Mouse (Mus musculus): ENCODE measurements around the gene Flt3.

Flt3 gene

DNA sequence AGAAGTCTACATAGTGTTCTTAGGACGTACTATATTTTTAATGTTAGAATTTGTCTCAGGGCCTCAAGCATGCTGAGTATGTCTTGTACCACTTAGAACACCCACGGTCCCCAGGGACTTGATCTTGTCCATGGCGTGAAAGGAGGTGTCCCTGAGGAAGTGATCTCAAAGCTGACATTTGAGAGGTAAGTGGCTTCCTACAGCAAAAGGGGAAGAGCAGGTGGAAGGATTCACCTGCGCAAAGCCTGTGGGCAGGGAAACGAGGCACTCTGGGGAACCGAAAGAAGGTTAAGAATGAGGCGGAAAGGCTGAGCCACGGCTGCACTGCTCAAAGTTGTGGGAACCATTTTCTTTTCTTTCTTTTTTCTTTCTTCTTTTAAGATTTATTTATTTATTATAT is 48.4 kb downstream of the Flt3 start:
- no peak for DNase-seq

DNA sequence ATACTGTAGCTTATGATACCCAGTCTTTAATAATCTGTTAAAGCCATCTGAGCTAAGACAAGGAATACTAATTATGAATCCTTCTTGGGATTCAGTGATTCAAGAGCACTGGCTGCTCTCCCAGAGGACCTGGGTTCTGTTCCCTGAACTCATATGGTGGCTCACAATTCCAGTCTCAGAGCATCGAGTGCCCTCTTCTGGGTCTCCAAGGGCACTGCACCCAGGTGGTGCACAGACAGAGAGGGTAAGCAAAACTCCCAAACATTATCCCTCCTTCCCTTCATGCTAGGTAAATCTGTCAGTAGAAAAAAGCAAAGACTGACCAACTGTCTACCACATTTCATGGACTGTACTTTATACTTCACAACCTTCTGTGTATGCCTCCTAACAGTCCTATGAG is 54.3 kb downstream of the Flt3 start:
- DNase-seq, result no peak

- DNase-seq, result no peak
Observed at GRCm38 (mm10) chr5:147343904-147344303, 56.4 kb downstream of the Flt3 start.

- DNase-seq, result no peak
Observed at GRCm38 (mm10) chr5:147342901-147343300, 57.4 kb downstream of the Flt3 start.

DNA sequence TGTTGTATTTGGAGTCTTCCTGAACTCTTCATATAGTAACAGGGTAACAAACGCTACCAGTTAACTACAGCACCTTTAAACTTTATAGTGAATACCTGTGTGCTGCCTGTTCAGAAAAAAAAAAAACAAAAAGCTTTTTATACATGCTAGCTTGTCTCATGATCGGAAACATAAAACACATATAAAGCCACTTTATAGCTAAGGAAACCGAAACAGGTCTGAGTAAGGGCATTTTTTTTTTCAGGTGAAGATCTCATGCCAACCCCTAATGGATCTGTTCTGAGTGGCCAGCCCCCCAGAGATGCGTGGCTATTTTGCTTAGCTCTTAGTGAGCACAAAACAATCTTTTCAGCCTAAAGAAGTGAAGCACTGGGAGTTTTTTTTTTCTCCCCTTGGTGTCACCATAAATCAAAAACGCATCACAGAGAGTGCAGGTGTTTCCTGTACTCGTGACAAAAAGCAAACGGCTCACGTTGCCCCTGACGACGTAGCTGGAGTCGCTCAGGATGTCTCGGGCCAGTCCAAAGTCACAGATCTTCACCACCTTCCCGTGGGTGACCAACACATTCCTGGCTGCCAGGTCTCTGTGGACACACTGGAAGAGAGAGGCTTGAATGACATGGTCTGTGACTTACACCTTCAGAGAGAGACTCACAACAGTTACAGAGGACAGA is 59.4 kb downstream of the Flt3 start:
- DNase-seq, result peak; percentile 38

GRCm38 (mm10) chr5:147339560-147339959 is 60.7 kb downstream of the Flt3 start:
- DNase-seq, result no peak

DNA sequence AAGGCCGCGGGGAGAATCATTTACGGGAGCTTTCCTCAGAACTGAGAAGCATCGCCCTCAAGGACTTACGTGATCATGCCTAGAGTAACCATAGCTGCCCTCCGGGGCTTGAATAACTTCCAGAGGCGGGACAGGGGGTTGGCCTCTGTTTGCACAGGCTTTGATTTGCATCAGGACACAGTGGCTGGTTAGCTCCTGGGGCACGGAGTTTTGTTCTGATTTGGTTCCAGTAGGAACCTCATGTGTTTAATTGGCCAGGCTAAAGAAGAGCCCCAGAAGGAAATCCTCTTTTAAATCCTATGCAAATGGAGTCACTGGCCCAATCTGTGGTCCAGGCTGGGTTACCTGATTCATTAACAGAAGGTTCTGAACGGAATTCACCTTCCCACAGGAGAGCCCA is 61.3 kb downstream of the Flt3 start:
- no peak for DNase-seq

DNA sequence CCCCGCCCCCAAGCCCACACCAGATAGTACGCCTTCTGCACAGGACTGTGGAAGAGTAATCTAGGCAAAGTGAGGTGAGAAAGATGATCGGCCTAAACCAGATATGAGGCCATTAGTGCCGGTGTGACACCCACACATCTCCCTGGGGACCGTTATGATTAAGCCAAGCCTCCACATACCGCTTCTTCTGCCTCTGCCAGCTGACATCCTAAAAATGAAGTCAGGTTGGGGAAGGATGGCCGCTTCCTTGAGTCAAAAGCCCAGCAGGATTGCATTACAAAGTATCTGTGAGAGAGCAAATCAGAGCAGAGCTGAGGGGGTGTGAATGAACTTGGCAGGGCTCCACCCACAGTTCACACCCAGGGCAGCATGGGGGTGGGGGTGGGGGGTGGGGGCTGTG is 67.6 kb downstream of the Flt3 start:
- no peak for DNase-seq

- DNase-seq, result peak; percentile 41
Observed at GRCm38 (mm10) chr5:147331547-147331946, 68.7 kb downstream of the Flt3 start.

GRCm38 (mm10) chr5:147329946-147330345 is 70.3 kb downstream of the Flt3 start:
- DNase-seq, result no peak

- no peak for DNase-seq
Observed at GRCm38 (mm10) chr5:147327636-147328035, 72.7 kb downstream of the Flt3 start.

DNA sequence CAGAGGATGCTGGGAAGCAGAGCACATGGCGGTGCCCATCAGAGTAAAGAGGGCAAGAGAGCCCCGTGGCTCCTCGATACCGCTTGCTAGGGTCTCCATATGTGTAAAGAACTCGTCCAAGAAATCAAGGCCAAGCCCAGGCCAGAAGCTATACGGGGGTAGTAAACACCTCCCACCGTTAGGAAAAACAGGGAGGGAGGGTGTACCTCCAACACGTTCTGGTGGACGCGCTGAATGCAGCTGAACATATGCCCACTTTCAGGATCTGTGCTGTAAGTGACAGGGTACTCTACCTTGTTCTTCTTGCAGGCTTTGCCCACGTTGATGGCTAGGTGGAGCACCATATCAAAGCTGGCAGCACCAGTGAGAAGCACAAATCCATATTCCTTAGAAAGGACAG is 74.4 kb downstream of the Flt3 start:
- no peak for DNase-seq

DNA sequence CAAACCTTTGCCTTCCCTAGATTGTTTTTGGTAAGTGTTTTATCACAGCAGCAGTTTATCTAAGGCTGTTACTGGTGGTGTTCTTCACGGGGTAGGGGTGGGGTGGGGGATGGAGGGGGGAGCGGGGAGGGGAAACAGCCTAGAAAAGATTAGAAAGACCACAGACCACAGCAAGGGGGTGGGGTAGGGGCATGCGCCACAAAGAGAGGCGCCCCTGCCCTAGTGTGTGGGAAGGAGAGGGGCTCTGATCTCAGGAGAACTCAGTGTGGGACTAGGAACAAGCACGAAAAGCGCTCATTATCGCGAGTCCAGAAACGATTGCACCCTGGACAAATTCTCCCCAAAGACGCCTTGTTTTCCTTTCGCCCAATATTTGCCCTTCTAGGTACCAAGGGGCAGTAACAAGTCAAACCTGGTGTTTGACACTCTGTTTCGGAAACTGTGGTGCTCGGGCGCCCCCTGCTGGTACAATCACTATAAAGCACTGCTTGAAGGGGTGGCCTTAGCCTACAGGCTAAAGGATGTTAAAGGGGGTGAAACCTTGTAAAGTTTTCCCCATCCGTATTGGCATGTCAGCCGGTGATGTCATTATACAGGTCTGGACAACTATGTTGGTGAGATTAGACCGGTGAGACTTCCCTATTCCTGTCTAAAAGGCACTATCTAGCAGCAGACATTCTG is 76.9 kb downstream of the Flt3 start:
- DNase-seq, result peak; percentile 56

DNA sequence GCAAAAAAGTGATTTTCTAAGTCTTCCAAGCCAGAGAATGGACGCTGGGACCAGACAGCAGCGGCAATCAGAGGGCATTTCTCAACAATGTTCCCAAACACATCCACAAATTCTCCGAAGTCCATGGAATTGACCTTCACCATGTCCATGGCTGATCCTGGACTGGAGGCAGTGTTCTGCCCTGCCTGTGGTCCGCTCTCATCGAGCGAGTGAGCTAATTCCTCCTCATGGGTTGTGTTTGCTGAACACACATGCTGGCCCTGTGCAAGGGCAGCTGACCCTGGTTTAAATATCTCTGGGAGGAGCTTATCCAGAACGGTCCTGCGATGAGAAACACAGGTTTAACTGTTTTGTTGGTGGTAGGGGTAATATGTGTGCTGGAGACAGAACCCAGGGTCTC is 78.1 kb downstream of the Flt3 start, which contains the start of gene Urad:
Urad (minus strand) TSS at position 258 of the 400 bp plus-strand sequence.
- DNase-seq, result no peak

GRCm38 (mm10) chr5:147319653-147320052 is 80.6 kb downstream of the Flt3 start:
- peak; percentile 49 for DNase-seq

DNA sequence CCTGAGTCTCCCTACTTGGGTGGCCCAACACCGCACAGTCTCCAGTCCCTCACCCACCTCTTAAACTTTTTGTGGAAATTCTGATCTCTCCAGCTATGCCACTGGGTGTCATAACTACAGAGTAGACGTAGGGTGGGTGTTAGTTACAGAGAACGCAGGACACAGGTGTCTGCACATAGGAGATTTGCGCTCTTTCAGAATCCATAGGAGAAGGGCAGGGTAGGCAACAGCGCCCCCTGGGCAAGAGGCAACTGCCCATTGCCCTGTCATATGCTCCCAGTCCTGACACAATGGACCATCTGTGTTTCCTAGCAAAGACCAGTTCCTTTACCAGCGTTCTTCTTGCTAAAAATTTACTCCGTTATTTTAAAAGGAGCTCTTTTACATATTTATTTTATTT is 82.3 kb downstream of the Flt3 start:
- DNase-seq, result no peak

- DNase-seq, result no peak
Observed at GRCm38 (mm10) chr5:147317321-147317720, 83.0 kb downstream of the Flt3 start.

DNA sequence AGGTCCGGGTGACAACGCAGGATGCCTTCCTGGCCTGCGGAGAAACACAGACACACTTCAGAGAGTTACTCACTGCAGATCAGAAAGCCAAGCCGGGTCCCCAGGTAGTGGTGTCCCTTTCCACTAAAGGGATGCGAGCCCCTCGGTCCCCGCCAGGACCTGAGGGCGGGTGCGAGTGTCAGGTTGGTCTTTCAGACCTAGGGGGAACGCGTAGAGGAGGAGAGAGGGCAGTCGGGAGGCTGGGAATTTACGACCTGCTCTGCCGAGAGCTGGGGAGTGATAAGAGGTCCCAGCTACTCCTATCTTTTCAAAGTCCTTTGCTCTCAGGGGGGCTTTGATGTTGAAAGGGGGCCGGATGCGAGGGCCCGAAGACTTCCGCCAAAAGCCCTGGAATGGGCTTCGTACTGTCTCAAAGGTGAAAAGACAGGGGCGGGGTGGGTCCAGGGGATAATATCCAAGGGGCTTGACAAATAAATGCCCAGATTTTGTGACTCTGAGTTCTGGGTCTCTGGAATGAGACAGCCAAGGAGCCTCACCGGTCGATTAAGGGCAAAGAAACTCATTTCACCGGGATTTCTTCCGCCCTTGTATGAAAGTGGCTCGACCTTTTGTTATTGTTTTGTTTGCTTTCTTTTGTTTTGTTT is 84.7 kb downstream of the Flt3 start:
- no peak for DNase-seq

- no peak for DNase-seq
Observed at GRCm38 (mm10) chr5:147314646-147315431, 85.5 kb downstream of the Flt3 start.

GRCm38 (mm10) chr5:147312830-147313685 is 87.2 kb downstream of the Flt3 start:
- DNase-seq, result no peak

DNA sequence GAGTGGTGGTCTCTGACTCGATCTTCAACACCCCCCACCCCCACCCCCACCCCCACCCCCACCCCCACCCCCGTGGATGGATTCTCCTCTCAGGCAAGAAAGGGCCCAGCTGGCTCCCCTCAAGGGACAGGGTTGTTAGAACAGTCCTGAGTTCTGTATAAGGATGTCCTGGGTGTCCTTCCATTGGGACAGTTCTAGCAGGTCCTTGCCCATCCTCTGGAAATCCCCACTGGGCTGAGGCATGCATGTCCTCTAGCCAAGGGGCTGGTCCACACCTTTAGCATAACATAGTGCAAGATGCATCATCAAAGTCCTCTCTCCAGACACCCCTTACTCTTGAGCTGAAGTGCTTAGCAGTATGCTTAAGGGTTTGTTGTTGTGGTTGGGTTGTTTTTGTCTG is 90.5 kb downstream of the Flt3 start:
- DNase-seq, result no peak

GRCm38 (mm10) chr5:147308451-147308850 is 91.8 kb downstream of the Flt3 start:
- no peak for DNase-seq

Measured in kidney, postnatal 14 days (tissue).